Mouse (Mus musculus) bone marrow macrophage, adult 2 months (primary cell): ENCODE data around the gene Vav2.

Experiments
- CTCF ChIP-seq: IDR thresholded peaks from 2 replicates; pipeline ENCODE4 v1.5.1; 2012; ENCODE audit warnings: low read depth, mild to moderate bottlenecking, low read length, moderate library complexity
- POLR2A ChIP-seq: IDR thresholded peaks from 2 replicates; pipeline ENCODE4 v1.6.1; 2012; ENCODE audit warnings: mild to moderate bottlenecking, low read depth, low read length, borderline replicate concordance

- TF ChIP-seq CTCF (no peak), POLR2A (no peak)
Observed at GRCm38 (mm10) chr2:27460651-27461050, 33.8 kb upstream of the Vav2 start.
